Mouse (Mus musculus): ENCODE measurements at regions not wholly inside any gene's neighbourhood (a gene's known extent, or its start where the extent isn't known, plus 50 kb on each side); places are given as distances from the start of the nearest gene placed in this dataset.

- TF ChIP-seq ZC3H11A (IDR thresholded peaks at IDR 0.05; ENCODE audit: borderline replicate concordance, low read depth, low read length) (no peak), CHD2 (IDR thresholded peaks at IDR 0.05; ENCODE audit: low read depth, low read length) (no peak), ZNF384 (IDR thresholded peaks at IDR 0.05; ENCODE audit: low read depth, low read length) (no peak), MAFK (IDR thresholded peaks at IDR 0.05; ENCODE audit: insufficient read depth, low read depth, low read length) (no peak)
Measured at GRCm38 (mm10) chr12:13127407-13127806, 121.6 kb downstream of the Ddx1 start.

Measured in ES-E14 (cell line).